Mouse (Mus musculus) MEL (cell line): ENCODE results near the gene Hhex.

ENCODE experiments used
- CHD2 ChIP-seq: IDR thresholded peaks from 2 replicates; pipeline ENCODE4 v1.6.1; 2011; ENCODE audit warnings: low read length, improper control_type of control experiment
- CTCF ChIP-seq, 3 experiments: IDR thresholded peaks in 2 of 3; conservative IDR thresholded peaks in 1 of 3; 2 replicates each; pipeline ENCODE4 v1.5.1; 2011 to 2012; ENCODE audit warnings: low read length in 3 of 3, low read depth in 2 of 3, mild to moderate bottlenecking in 2 of 3, improper control_type of control experiment in 1 of 3, inconsistent platforms in 1 of 3, mixed read lengths in 1 of 3, moderate library complexity in 1 of 3; ENCODE audit not compliant: control insufficient read depth in 1 of 3, insufficient read depth in 1 of 3, poor library complexity in 1 of 3, severe bottlenecking in 1 of 3
- E2F4 ChIP-seq: IDR thresholded peaks from 2 replicates; pipeline ENCODE4 v1.6.1; 2011; ENCODE audit warnings: low read depth, low read length, improper control_type of control experiment, borderline replicate concordance
- EP300 ChIP-seq, 2 experiments: IDR thresholded peaks; 2 replicates each; pipeline ENCODE4 v1.6.1; 2011; ENCODE audit warnings: improper control_type of control experiment in 2 of 2, low read length in 2 of 2, low read depth in 1 of 2, mild to moderate bottlenecking in 1 of 2
- ETS1 ChIP-seq: IDR thresholded peaks from 2 replicates; pipeline ENCODE4 v1.6.1; 2012; ENCODE audit warnings: low read depth, mild to moderate bottlenecking, inconsistent platforms, low read length, improper control_type of control experiment, moderate library complexity
- GABPA ChIP-seq: IDR thresholded peaks from 2 replicates; pipeline ENCODE4 v1.6.1; 2012; ENCODE audit warnings: low read depth, mild to moderate bottlenecking, inconsistent platforms, low read length, improper control_type of control experiment, moderate library complexity
- KAT2A ChIP-seq: conservative IDR thresholded peaks from 2 replicates; pipeline ENCODE4 v1.6.1; 2012; ENCODE audit warnings: low read depth, low read length, improper control_type of control experiment, inconsistent platforms
- MYB ChIP-seq: IDR thresholded peaks from 2 replicates; pipeline ENCODE4 v1.6.1; 2011; ENCODE audit warnings: mild to moderate bottlenecking, low read depth, low read length, improper control_type of control experiment
- POLR2A ChIP-seq, 2 experiments: IDR thresholded peaks; 2 replicates each; pipeline ENCODE4 v1.6.1; 2011 to 2012; ENCODE audit warnings: low read length in 2 of 2, mild to moderate bottlenecking in 2 of 2, control low read depth in 1 of 2, improper control_type of control experiment in 1 of 2, low read depth in 1 of 2, moderate library complexity in 1 of 2; ENCODE audit not compliant: control insufficient read depth in 1 of 2, insufficient read depth in 1 of 2, poor library complexity in 1 of 2
- SIN3A ChIP-seq: IDR thresholded peaks from 2 replicates; pipeline ENCODE4 v1.6.1; 2012; ENCODE audit warnings: low read length, improper control_type of control experiment, inconsistent platforms
- TBP ChIP-seq: IDR thresholded peaks from 2 replicates; pipeline ENCODE4 v1.8.0; 2011; ENCODE audit warnings: low read depth, low read length, improper control_type of control experiment
- TCF12 ChIP-seq: IDR thresholded peaks from 2 replicates; pipeline ENCODE4 v1.6.1; 2014; ENCODE audit warnings: low read depth, mild to moderate bottlenecking, inconsistent platforms, low read length, improper control_type of control experiment, moderate library complexity
- USF1 ChIP-seq: IDR thresholded peaks from 2 replicates; pipeline ENCODE4 v1.6.1; 2014; ENCODE audit warnings: low read depth, mild to moderate bottlenecking, inconsistent platforms, low read length, improper control_type of control experiment, moderate library complexity

- TF ChIP-seq CTCF (IDR thresholded peaks at IDR 0.05 in 2 of 3, conservative IDR thresholded peaks at IDR 0.05 in 1 of 3; ENCODE audit: control insufficient read depth in 1 of 3, insufficient read depth in 1 of 3, low read depth in 2 of 3, low read length in 3 of 3, poor library complexity in 1 of 3, severe bottlenecking in 1 of 3) (no peak), SIN3A (no peak), CHD2 (no peak), E2F4 (no peak), POLR2A (IDR thresholded peaks at IDR 0.05; ENCODE audit: control insufficient read depth in 1 of 2, insufficient read depth in 1 of 2, low read depth in 1 of 2, low read length in 2 of 2, poor library complexity in 1 of 2) (no peak), TBP (no peak), TCF12 (no peak), GABPA (no peak), ETS1 (no peak), KAT2A (no peak), MYB (no peak), EP300 (IDR thresholded peaks at IDR 0.05; ENCODE audit: low read depth in 1 of 2, low read length in 2 of 2) (no peak), USF1 (no peak)
These were observed at the start of gene Hhex for GRCm38 (mm10) chr19:37434263-37434951.
